Mouse (Mus musculus) kidney, postnatal 14 days (tissue): ENCODE results near the gene Sox14.

Source experiments
- DNase-seq: peaks from one replicate; pipeline ENCODE4 v3.0.0; 2022; ENCODE audit warnings: mixed read lengths

Gene Sox14

DNA sequence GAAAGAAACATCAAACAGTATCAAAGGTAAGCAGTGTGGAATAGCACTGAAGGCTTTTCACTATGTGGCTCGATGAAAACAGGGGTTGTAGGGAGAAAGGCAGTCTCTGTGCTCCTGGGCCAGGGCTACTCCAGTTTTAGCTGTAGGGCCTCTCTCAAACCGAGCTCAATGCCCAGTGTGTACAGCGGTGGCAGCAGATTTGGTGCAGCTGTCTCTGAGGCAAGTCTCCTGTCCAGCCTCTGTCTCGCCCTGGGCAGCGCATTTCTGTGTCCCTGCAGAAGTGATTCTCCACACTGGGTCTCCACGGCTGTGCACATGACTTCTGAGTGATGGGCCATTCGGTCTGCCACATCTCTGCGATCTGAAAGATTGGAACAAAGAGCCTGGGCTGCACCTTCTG is 27.6 kb downstream of the Sox14 start:
- DNase-seq: no peak

DNA sequence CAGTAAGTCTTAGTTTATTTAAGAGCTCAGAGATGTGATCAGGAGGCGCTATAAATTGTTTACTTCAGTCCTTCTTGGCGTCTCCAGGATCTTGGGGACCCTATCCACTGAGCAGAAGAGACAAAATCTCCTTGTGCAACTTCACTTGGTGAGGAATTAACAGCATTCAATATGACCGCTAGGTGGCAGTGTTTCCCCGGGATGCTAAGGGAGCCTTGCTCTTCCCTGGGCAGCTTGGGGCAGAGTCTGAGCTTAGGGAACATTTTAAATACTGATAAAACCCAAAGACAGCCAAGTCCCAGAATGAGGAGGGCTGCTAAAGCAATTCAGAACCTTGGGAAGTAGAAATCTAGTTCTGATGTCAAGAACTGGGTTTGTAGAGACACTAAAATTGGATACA is 29.1 kb downstream of the Sox14 start:
- peak; percentile 64 for DNase-seq

DNA sequence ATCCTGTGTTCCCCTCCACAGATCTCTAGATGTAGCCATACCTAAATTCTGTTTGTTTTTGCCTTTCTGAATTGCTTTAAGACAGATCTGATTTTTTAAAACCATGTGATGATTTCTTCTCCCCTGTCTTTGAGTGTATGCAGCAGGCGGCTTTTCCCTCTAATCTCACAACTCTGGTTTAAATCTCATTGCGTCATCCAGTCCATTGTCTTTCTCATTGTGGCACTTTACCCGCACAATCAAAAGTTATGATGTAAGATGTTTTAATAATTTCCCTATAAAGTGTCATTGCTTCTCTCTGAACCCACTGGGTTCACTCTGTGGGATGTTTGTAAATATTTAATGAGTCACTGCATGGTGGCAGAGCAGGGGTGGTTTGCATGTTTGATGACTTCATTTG is 36.6 kb downstream of the Sox14 start:
- DNase-seq: no peak

DNA sequence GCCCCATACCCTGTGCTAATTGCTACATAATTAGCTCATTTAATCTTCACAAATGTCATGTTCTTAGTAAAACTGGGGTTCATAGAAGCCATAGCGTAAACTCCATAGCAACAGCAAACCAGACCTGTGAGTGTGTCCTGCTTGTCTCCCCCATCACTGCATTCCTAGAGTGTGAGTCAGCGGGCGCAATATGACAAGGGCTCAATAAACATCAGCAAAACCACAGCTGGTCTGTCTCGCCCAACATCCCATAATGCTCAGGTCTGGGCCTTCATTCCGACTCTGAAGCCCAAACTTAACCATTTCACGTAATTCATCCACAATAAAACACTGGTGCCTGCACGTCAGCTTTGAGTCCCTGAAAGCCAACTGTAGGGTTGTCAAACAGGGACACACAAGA is 37.1 kb downstream of the Sox14 start:
- DNase-seq: no peak

DNA sequence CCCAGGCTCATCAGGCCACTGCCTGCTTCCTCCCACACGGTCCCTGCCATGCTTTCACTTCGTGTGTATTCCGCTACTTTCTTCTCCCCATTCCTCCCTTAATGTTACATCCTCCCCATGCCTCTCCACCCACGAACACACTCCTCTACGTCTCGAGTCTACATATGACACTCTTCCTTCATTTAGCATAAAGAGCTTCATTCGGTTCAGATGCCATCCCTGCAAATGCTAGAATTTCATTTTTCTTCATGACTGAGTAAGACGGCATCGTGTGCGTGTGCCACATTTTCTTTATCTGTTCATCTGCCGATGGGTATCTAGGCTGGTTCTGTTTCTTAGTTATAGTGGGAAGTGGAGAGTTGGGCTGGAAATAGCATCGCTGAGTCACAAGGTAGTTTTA is 39.3 kb downstream of the Sox14 start:
- no peak for DNase-seq

DNA sequence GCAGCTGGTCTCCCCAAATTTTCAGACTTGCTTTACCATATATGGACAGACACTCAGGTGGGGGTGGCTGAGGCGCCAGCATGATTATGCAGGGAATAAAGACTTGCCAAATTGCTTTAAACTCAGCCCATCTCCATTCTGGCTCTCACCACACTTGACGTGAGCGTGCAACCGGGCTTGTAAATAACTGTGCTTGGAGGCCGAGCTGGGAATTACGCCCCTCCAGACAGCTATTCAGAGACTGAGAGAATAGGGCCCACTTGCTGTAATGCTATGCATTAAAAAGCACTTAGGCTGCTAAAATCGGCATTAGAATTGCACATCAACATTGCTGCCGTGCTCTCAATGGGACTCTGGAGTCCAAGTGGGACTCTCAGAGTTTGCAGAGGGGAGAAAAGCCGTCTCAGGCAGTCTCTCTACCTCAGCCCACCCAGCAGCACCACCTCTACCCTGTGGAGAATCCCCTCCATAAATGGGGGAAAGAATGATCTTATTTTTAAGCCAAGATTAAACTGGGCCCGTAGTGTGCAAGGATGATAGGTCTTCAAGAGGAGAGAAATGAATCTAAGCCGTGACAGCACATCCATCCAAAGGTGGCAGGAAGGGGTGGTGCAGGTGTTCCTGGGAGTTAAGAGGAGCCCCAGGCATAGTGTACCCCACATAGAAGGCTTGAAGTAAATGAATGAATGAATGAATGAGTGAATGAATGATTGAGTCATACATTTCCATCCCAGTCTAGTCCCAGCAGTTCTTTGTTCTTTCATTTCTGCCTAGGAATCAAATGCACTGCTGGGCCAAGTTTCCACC is 40.1 kb downstream of the Sox14 start:
- DNase-seq: no peak
